Mouse (Mus musculus) small intestine, adult 2 months (tissue): ENCODE data around the gene Dmpk. TPM values are rescaled to one million over a fixed set of nuclear protein-coding genes. Genes with fewer than 3 reads are reported as not detected.

Source experiments
- H3K27ac ChIP-seq: fragments of 200-500 bp; 2 replicates; pipeline ENCODE4 v1.5.1; 2012; ENCODE audit warnings: low read depth, low read length, control low read depth, inconsistent platforms; ENCODE audit not compliant: insufficient read depth
- H3K27me3 ChIP-seq: fragments of 200-500 bp; 2 replicates; pipeline ENCODE4 v1.6.1; 2012; ENCODE audit warnings: mild to moderate bottlenecking, moderate library complexity, low read length, inconsistent platforms; ENCODE audit not compliant: control insufficient read depth, insufficient read depth
- H3K36me3 ChIP-seq: fragments of 200-500 bp; 2 replicates; pipeline ENCODE4 v1.6.1; 2012; ENCODE audit warnings: mild to moderate bottlenecking, low read length, control low read depth, inconsistent platforms; ENCODE audit not compliant: control insufficient read depth, insufficient read depth
- H3K4me1 ChIP-seq: fragments of 200-500 bp; 2 replicates; pipeline ENCODE4 v1.6.1; 2012; ENCODE audit warnings: low read length, inconsistent platforms, mixed read lengths; ENCODE audit not compliant: control insufficient read depth, insufficient read depth, insufficient read length
- H3K4me3 ChIP-seq: fragments of 200-500 bp; 2 replicates; pipeline ENCODE4 v1.5.1; 2012; ENCODE audit warnings: low read depth, mild to moderate bottlenecking, control low read depth, inconsistent platforms, low read length, moderate library complexity
- CTCF ChIP-seq: fragments of 200-500 bp; IDR thresholded peaks from 2 replicates; pipeline ENCODE4 v1.5.1; 2012; ENCODE audit warnings: low read depth, mild to moderate bottlenecking, control low read depth, inconsistent platforms, low read length, moderate library complexity, mixed read lengths; ENCODE audit not compliant: insufficient replicate concordance, insufficient read length; ENCODE audit errors: extremely low read depth
- POLR2A ChIP-seq: fragments of 200-500 bp; IDR thresholded peaks from 2 replicates; pipeline ENCODE4 v1.6.1; 2012; ENCODE audit warnings: low read depth, mild to moderate bottlenecking, control low read depth, inconsistent platforms, low read length, moderate library complexity
- WGBS: fragments of 180-500 bp; shearing (Covaris S2); methylation state at CpG from one replicate; pipeline ENCODE4 v1.1.7; 2018; 5-methylcytosine and 5-hydroxymethylcytosine counted together
- polyA plus RNA-seq: library from polyadenylated mRNA; depleted of rRNA; stranded (reverse); fragments of >200 nt; gene quantifications from 2 replicates; pipeline ENCODE4 v1.2.3, GENCODE M21; 2012

Dmpk gene
- polyA plus RNA-seq, 1 experiment = 353 TPM

- TF ChIP-seq CTCF = no peak
- TF ChIP-seq POLR2A = no peak
- H3K4me1 ChIP-seq = peaks cover 13% of the 10 kb centered on the region
- H3K27ac ChIP-seq = no peak overlapping the region
- 69% methylated on average over 5 of the region's 5 CpGs for WGBS
- no peak overlapping the region for H3K4me3 ChIP-seq
- H3K27me3 ChIP-seq = peaks cover 13% of the 10 kb centered on the region
- no peaks in the 10 kb centered on the region for H3K36me3 ChIP-seq
Measured at GRCm38 (mm10) chr7:19096421-19096976, 12.8 kb downstream of the Dmpk start.

- peaks cover 13% of the 10 kb centered on the region for H3K27me3 ChIP-seq
- WGBS = 41% methylated on average over 2 of the region's 2 CpGs
- TF ChIP-seq POLR2A (no peak), CTCF (no peak)
- no peaks in the 10 kb centered on the region for H3K36me3 ChIP-seq
- H3K4me3 ChIP-seq = no peak overlapping the region
- no peak overlapping the region for H3K27ac ChIP-seq
- H3K4me1 ChIP-seq = peaks cover 13% of the 10 kb centered on the region
Measured at GRCm38 (mm10) chr7:19097217-19097616, 13.6 kb downstream of the Dmpk start.

GRCm38 (mm10) chr7:19097863-19098262 lies 14.2 kb downstream of the Dmpk start:
- H3K4me3 ChIP-seq = no peak overlapping the region
- H3K4me1 ChIP-seq = peaks cover 13% of the 10 kb centered on the region
- no peaks in the 10 kb centered on the region for H3K36me3 ChIP-seq
- no peak overlapping the region for H3K27ac ChIP-seq
- peaks cover 13% of the 10 kb centered on the region for H3K27me3 ChIP-seq
- TF ChIP-seq CTCF = no peak
- no peak for TF ChIP-seq POLR2A

GRCm38 (mm10) chr7:19098811-19099210 lies 15.2 kb downstream of the Dmpk start:
- no peaks in the 10 kb centered on the region for H3K36me3 ChIP-seq
- H3K4me3 ChIP-seq = no peak overlapping the region
- H3K27me3 ChIP-seq = peaks cover 13% of the 10 kb centered on the region
- TF ChIP-seq POLR2A (no peak), CTCF (no peak)
- H3K27ac ChIP-seq = no peak overlapping the region
- H3K4me1 ChIP-seq = peaks cover 7% of the 10 kb centered on the region; the same call in 1 of the 2 replicates
- WGBS = 89% methylated on average over 7 of the region's 7 CpGs

DNA sequence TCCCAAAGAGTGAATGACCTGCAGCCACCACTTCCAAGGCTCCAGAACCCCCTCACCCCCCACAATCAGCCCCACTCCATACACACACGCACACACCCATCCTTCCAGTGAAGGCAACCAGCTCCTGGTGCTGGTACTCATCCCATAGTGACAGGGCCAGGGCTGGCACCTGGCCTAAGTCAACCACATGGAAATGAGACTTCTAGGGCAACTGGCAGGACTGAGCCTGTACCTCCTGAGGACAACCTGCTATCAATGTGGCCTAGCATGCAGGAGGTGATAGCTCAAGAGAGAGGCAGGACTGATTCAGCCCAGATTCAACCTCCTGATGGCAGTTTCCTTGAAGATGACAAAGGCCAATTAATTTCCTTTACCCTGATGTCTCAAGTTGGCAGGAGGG lies 16.6 kb downstream of the Dmpk start:
- Histone ChIP-seq H3K27ac (no peak overlapping the region), H3K4me3 (no peak overlapping the region), H3K4me1 (peaks cover under 1% of the 10 kb centered on the region; the same call in 1 of the 2 replicates), H3K36me3 (no peaks in the 10 kb centered on the region), H3K27me3 (peaks cover under 1% of the 10 kb centered on the region; the same call in 1 of the 2 replicates)
- WGBS = 68% methylated on average over 1 of the region's 1 CpGs
- no peak for TF ChIP-seq CTCF
- TF ChIP-seq POLR2A = no peak

DNA sequence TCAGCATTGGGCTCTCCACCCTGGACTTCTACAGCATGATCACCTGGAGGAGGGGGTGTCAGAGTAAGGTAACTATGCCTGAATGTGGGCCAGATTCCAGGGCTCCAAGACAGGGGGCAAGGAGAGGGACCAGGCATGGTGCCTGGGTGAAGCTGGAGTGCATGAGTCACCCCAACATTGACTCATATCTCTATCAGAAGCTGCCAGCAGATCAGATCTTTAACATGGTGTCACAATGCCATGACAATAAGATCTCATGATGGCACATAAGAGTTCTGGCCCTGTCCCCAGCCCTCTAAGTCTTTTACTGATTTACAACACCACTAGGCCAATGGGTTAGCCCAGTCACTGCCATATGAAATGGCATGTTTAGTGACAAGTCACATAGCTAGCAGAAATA lies 20.1 kb downstream of the Dmpk start:
- H3K4me3 ChIP-seq = no peak overlapping the region
- H3K36me3 ChIP-seq = no peaks in the 10 kb centered on the region
- no peak for TF ChIP-seq POLR2A
- TF ChIP-seq CTCF = no peak
- H3K27ac ChIP-seq = no peak overlapping the region
- no peaks in the 10 kb centered on the region for H3K27me3 ChIP-seq
- no peaks in the 10 kb centered on the region for H3K4me1 ChIP-seq

GRCm38 (mm10) chr7:19104486-19104885 lies 20.8 kb downstream of the Dmpk start:
- 71% methylated on average over 2 of the region's 2 CpGs for WGBS
- Histone ChIP-seq H3K4me1 (no peaks in the 10 kb centered on the region), H3K4me3 (no peak overlapping the region), H3K27ac (no peak overlapping the region), H3K36me3 (no peaks in the 10 kb centered on the region), H3K27me3 (no peaks in the 10 kb centered on the region)
- no peak for TF ChIP-seq CTCF
- TF ChIP-seq POLR2A = no peak
